Mouse (Mus musculus) midbrain, embryonic 10.5 days (tissue): ENCODE measurements around the gene Smtnl1. TPM values are rescaled to one million over a fixed set of nuclear protein-coding genes. Genes with fewer than 3 reads are reported as not detected.

Source experiments
- DNase-seq: peaks from one replicate; pipeline ENCODE4 v3.0.0-alpha.2; 2017; ENCODE audit warnings: low spot score
- H3K27ac ChIP-seq: fragments of 300-500 bp; sonication (generic); replicated peaks from 2 replicates; pipeline ENCODE4 v1.5.1; 2016; ENCODE audit warnings: mild to moderate bottlenecking
- H3K27me3 ChIP-seq: fragments of 300-500 bp; sonication (generic); 2 replicates; pipeline ENCODE4 v1.6.1; 2016; ENCODE audit warnings: low read depth, mild to moderate bottlenecking; ENCODE audit not compliant: poor library complexity, severe bottlenecking
- H3K36me3 ChIP-seq: fragments of 300-500 bp; sonication (generic); 2 replicates; pipeline ENCODE4 v1.6.1; 2016; ENCODE audit warnings: mild to moderate bottlenecking, moderate library complexity
- H3K4me1 ChIP-seq: fragments of 300-500 bp; sonication (generic); 2 replicates; pipeline ENCODE4 v1.6.1; 2016
- H3K4me3 ChIP-seq: fragments of 300-500 bp; sonication (generic); 2 replicates; pipeline ENCODE4 v1.5.1; 2016; ENCODE audit warnings: mild to moderate bottlenecking, moderate library complexity
- H3K9me3 ChIP-seq: fragments of 300-500 bp; sonication (generic); replicated peaks from 2 replicates; pipeline ENCODE4 v1.6.1; 2016; ENCODE audit warnings: mild to moderate bottlenecking
- WGBS: fragments of 180-500 bp; shearing (Covaris S2); methylation state at CpG from one replicate; pipeline ENCODE4 v1.1.7; 2016; 5-methylcytosine and 5-hydroxymethylcytosine counted together
- polyA plus RNA-seq: library from polyadenylated mRNA; unstranded; fragments of >200 nt; fragmentation: Nextera tagmentation; extraction: Ambion mirVana; gene quantifications from 2 replicates; pipeline ENCODE4 v1.2.1, GENCODE M21; 2016

The Smtnl1 gene
- polyA plus RNA-seq, 1 experiment from 2014 or later = not detected

GRCm38 (mm10) chr2:84831666-84832391, 9.4 kb upstream of the Smtnl1 start:
- Histone ChIP-seq H3K9me3 (no peaks in the 10 kb centered on the region), H3K36me3 (peaks cover 25% of the 10 kb centered on the region), H3K27ac (no peak overlapping the region), H3K4me3 (no peak overlapping the region), H3K27me3 (0 out of 2 replicates have a peak, but pooled peaks cover 11% of the 10 kb centered on the region), H3K4me1 (peaks cover 12% of the 10 kb centered on the region)
- DNase-seq = peak; percentile 78
- 42% methylated on average over 10 of the region's 10 CpGs for WGBS

DNA sequence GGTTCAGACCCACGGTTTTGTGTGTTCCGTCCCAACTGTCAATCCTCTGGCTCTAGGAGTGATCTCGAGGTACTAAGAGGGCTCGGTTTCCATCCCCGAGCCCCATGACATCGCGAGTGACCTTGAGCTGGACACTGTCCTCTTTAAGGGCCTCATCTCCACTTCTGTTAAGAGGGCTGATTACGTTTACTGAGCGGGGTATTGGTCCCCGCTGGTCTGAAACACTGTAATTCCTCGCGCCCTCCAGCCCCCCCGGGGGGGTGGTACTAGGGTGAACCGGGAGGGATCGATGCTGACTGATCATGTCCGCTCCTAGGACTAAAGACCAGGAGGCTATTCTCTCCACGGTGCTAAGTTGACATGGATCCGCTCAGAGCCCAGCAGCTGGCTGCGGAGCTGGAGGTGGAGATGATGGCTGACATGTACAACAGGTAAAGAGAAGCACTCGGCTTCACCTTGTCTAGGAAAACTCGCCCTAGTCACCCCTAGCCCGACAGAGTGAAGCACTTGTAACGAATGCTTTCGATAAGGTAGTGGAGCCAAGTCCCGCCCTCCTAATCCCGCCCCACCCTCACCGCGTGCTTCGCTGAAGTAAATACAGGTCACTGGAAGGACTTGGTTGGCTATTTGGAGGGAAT, 5.0 kb upstream of the Smtnl1 start:
- 1% methylated on average over 29 of the region's 29 CpGs for WGBS
- Histone ChIP-seq H3K36me3 (peaks cover 25% of the 10 kb centered on the region), H3K27ac (peak overlapping the region; percentile 82), H3K4me3 (peak overlapping the region; percentile 72), H3K4me1 (peaks cover 15% of the 10 kb centered on the region), H3K27me3 (no peaks in the 10 kb centered on the region), H3K9me3 (no peaks in the 10 kb centered on the region)
- DNase-seq = no peak

- DNase-seq = peak; percentile 93
- Histone ChIP-seq H3K4me3 (peak within 1 kb of the TSS; percentile 72), H3K36me3 (peaks cover 25% of the 10 kb centered on the region), H3K9me3 (no peaks in the 10 kb centered on the region), H3K27ac (peak within 1 kb of the TSS; percentile 82), H3K27me3 (no peaks in the 10 kb centered on the region), H3K4me1 (peaks cover 15% of the 10 kb centered on the region)
- WGBS = under 1% methylated on average over 34 of the region's 34 CpGs
These were observed 4.2 kb upstream of the Smtnl1 start, which contains the start of gene Timm10 for GRCm38 (mm10) chr2:84826488-84827282. Timm10 (plus strand) TSS chr2:84826997.

DNA sequence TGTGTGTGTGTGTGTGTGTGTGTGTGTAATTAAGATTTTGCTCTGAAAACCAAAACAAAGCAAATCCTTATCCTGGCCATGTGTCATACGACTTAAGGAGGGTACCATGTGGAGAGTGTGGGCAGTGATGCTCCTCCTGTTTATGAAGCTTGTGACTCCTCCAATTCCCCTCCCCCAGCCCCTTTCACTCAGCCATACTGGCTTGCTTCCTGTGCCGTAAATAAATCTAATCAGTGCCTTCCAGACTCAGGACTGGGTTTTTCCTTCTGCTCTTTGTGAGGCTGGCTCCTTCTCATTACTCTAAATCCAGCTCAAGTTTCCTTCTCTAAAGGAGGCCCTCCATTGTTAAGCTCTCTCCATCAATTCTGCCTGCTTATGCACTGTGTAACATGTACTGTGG, 785 bp upstream of the Smtnl1 start:
- Histone ChIP-seq H3K4me3 (no peak overlapping the region), H3K27me3 (no peaks in the 10 kb centered on the region; the same call in 1 of the 2 replicates), H3K4me1 (peaks cover 14% of the 10 kb centered on the region), H3K27ac (no peak overlapping the region), H3K9me3 (no peaks in the 10 kb centered on the region), H3K36me3 (no peaks in the 10 kb centered on the region)
- no peak for DNase-seq
- WGBS = 56% methylated on average over 2 of the region's 2 CpGs

- Histone ChIP-seq H3K4me3 (no peak overlapping the region), H3K4me1 (no peaks in the 10 kb centered on the region), H3K27ac (no peak overlapping the region), H3K36me3 (no peaks in the 10 kb centered on the region), H3K27me3 (no peaks in the 10 kb centered on the region; the same call in 1 of the 2 replicates), H3K9me3 (no peaks in the 10 kb centered on the region)
- 77% methylated on average over 3 of the region's 3 CpGs for WGBS
- no peak for DNase-seq
These were observed 2.6 kb downstream of the Smtnl1 start for GRCm38 (mm10) chr2:84819861-84820260.

- Histone ChIP-seq H3K27me3 (no peaks in the 10 kb centered on the region), H3K4me1 (peaks cover 8% of the 10 kb centered on the region), H3K36me3 (peaks cover 10% of the 10 kb centered on the region; the same call in 1 of the 2 replicates), H3K27ac (no peak overlapping the region), H3K9me3 (no peaks in the 10 kb centered on the region), H3K4me3 (no peak overlapping the region)
- 78% methylated on average over 6 of the region's 6 CpGs for WGBS
- no peak for DNase-seq
These were observed 9.8 kb downstream of the Smtnl1 start for GRCm38 (mm10) chr2:84812676-84813075.

DNA sequence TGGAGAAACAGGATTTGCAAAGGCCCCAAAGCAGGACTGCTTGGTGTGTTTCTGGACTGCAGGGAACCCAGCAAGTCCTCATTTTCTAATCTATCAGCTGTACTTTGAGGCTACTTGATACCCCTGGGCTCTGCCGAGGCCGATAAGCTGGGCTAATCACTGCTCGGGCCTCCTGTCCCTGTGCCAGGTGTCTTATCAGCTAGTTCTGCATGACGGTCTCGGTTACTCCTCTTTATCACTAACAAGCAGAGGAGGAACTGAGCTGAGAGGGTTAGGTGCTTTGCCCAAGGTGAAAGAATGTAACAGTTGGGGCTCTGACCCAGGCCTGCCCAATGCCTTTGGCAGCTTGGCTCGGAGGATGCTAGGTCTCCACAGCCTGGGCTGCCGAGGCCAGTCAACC, 10.6 kb downstream of the Smtnl1 start:
- no peak overlapping the region for H3K4me3 ChIP-seq
- no peaks in the 10 kb centered on the region for H3K9me3 ChIP-seq
- H3K36me3 ChIP-seq = peaks cover 12% of the 10 kb centered on the region; the same call in 1 of the 2 replicates
- H3K27ac ChIP-seq = no peak overlapping the region
- WGBS = 87% methylated on average over 7 of the region's 7 CpGs
- DNase-seq = no peak
- no peaks in the 10 kb centered on the region for H3K27me3 ChIP-seq
- peaks cover 8% of the 10 kb centered on the region for H3K4me1 ChIP-seq

- Histone ChIP-seq H3K4me1 (peaks cover 8% of the 10 kb centered on the region), H3K4me3 (peak overlapping the region; percentile 39), H3K27ac (peak overlapping the region; percentile 78), H3K27me3 (no peaks in the 10 kb centered on the region), H3K9me3 (no peaks in the 10 kb centered on the region), H3K36me3 (peaks cover 12% of the 10 kb centered on the region; the same call in 1 of the 2 replicates)
- 41% methylated on average over 26 of the region's 26 CpGs for WGBS
- peak; percentile 84 for DNase-seq
These were observed 11.4 kb downstream of the Smtnl1 start for GRCm38 (mm10) chr2:84810886-84811577.

- Histone ChIP-seq H3K27ac (peak overlapping the region; percentile 39; the same call in 1 of the 2 replicates), H3K36me3 (peaks cover 12% of the 10 kb centered on the region; the same call in 1 of the 2 replicates), H3K9me3 (no peaks in the 10 kb centered on the region), H3K4me3 (no peak overlapping the region), H3K4me1 (peaks cover 8% of the 10 kb centered on the region), H3K27me3 (no peaks in the 10 kb centered on the region)
- WGBS = 82% methylated on average over 6 of the region's 6 CpGs
- no peak for DNase-seq
These were observed 11.9 kb downstream of the Smtnl1 start for GRCm38 (mm10) chr2:84810526-84810885.

DNA sequence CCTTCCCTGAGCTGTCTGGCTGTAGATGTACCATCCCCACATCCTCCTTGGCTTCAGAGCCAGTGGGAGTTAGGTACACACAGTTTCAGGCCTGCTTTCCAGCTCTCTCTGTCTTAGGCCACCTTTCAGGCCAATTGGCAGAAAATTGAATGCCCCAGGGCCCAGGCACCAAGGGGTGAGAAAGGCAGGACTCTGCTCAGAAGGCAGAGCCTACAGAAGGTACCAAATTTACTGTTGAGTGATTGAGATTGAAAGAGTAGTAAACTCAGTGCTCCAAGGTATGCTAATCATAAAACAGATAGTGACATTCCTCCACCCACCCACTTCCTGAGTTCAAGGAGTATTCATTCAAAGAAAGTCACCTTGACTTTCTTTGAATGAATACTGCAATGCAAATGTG, 13.1 kb downstream of the Smtnl1 start:
- peaks cover 16% of the 10 kb centered on the region; the same call in 1 of the 2 replicates for H3K36me3 ChIP-seq
- no peaks in the 10 kb centered on the region for H3K27me3 ChIP-seq
- H3K27ac ChIP-seq = no peak overlapping the region
- H3K4me1 ChIP-seq = peaks cover 8% of the 10 kb centered on the region
- DNase-seq = no peak
- no peak overlapping the region for H3K4me3 ChIP-seq
- no peaks in the 10 kb centered on the region for H3K9me3 ChIP-seq

DNA sequence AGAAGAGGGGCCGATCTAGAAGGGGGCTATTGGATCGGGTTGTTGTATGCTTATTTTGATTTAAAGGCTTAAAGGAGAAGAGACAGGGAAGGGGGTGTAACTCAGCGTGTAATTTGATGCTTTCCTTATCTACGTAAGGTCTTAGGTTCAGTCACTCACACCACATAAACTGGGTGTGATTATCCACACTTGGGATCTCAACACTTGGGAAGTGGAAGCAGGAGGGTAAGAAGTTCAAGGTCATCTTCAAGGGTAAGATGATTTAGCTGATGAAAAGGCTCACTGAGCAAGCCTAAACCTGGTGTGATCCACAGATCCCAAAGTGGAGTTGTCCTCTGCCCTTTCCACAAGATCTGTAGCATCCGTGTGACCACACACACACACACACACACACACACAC, 15.9 kb downstream of the Smtnl1 start:
- DNase-seq = no peak
- Histone ChIP-seq H3K4me3 (no peak overlapping the region), H3K4me1 (peaks cover 8% of the 10 kb centered on the region), H3K36me3 (peaks cover 16% of the 10 kb centered on the region; the same call in 1 of the 2 replicates), H3K9me3 (no peaks in the 10 kb centered on the region), H3K27ac (no peak overlapping the region), H3K27me3 (no peaks in the 10 kb centered on the region)
- WGBS = 74% methylated on average over 5 of the region's 5 CpGs

GRCm38 (mm10) chr2:84803963-84804362, 18.5 kb downstream of the Smtnl1 start:
- peaks cover 13% of the 10 kb centered on the region; the same call in 1 of the 2 replicates for H3K36me3 ChIP-seq
- DNase-seq = no peak
- no peak overlapping the region for H3K27ac ChIP-seq
- H3K27me3 ChIP-seq = 0 out of 2 replicates have a peak, but pooled peaks cover 4% of the 10 kb centered on the region
- 90% methylated on average over 7 of the region's 7 CpGs for WGBS
- no peaks in the 10 kb centered on the region for H3K9me3 ChIP-seq
- H3K4me1 ChIP-seq = peaks cover 4% of the 10 kb centered on the region; the same call in 1 of the 2 replicates
- no peak overlapping the region for H3K4me3 ChIP-seq
